Mouse (Mus musculus) hindbrain, embryonic 15.5 days (tissue): ENCODE measurements around the gene Dgkb. TPM values are rescaled to one million over a fixed set of nuclear protein-coding genes. Genes with fewer than 3 reads are reported as not detected.

Source experiments
- ATAC-seq: fragments of 200-750 bp; cut with Nextera tagmentation; 2 replicates; pipeline ENCODE4 v1.8.0; 2017; ENCODE audit warnings: low read depth, moderate number of reproducible peaks, moderate TSS enrichment; ENCODE audit not compliant: low FRiP score
- H3K27ac ChIP-seq: fragments of 300-500 bp; sonication (generic); replicated peaks from 2 replicates; pipeline ENCODE4 v1.5.1; 2015; ENCODE audit warnings: mild to moderate bottlenecking, inconsistent platforms
- H3K27me3 ChIP-seq: fragments of 300-500 bp; sonication (generic); 2 replicates; pipeline ENCODE4 v1.6.1; 2015; ENCODE audit warnings: control low read depth, inconsistent platforms
- H3K36me3 ChIP-seq: fragments of 300-500 bp; sonication (generic); 2 replicates; pipeline ENCODE4 v1.6.1; 2015; ENCODE audit warnings: control low read depth, inconsistent platforms
- H3K4me1 ChIP-seq: fragments of 300-500 bp; sonication (generic); replicated peaks from 2 replicates; pipeline ENCODE4 v1.6.1; 2015; ENCODE audit warnings: control low read depth, inconsistent platforms
- H3K4me2 ChIP-seq: fragments of 300-500 bp; sonication (generic); 2 replicates; pipeline ENCODE4 v1.6.1; 2015; ENCODE audit warnings: moderate library complexity, mild to moderate bottlenecking, inconsistent platforms
- H3K4me3 ChIP-seq: fragments of 300-500 bp; sonication (generic); 2 replicates; pipeline ENCODE4 v1.5.1; 2015; ENCODE audit warnings: mild to moderate bottlenecking, inconsistent platforms
- H3K9ac ChIP-seq: fragments of 300-500 bp; sonication (generic); 2 replicates; pipeline ENCODE4 v1.6.1; 2015; ENCODE audit warnings: inconsistent platforms
- H3K9me3 ChIP-seq: fragments of 300-500 bp; sonication (generic); 2 replicates; pipeline ENCODE4 v1.6.1; 2016; ENCODE audit warnings: control low read depth, inconsistent platforms
- WGBS: fragments of 180-500 bp; shearing (Covaris S2); methylation state at CpG from one replicate; pipeline ENCODE4 v1.1.7; 2015; 5-methylcytosine and 5-hydroxymethylcytosine counted together
- polyA plus RNA-seq: library from polyadenylated mRNA; unstranded; fragments of >200 nt; fragmentation: Nextera tagmentation; extraction: Ambion mirVana; gene quantifications from 2 replicates; pipeline ENCODE4 v1.2.1, GENCODE M21; 2015

Dgkb gene
- polyA plus RNA-seq, 1 experiment from 2014 or later: 6.7 TPM

GRCm38 (mm10) chr12:37888591-37888990 is 71.1 kb downstream of the Dgkb start:
- no peaks in the 10 kb centered on the region for H3K4me1 ChIP-seq
- H3K27ac ChIP-seq: no peak overlapping the region
- H3K4me2 ChIP-seq: no peak overlapping the region
- no peaks in the 10 kb centered on the region for H3K9me3 ChIP-seq
- H3K4me3 ChIP-seq: no peak overlapping the region
- ATAC-seq: no peak
- H3K36me3 ChIP-seq: no peaks in the 10 kb centered on the region
- no peaks in the 10 kb centered on the region for H3K27me3 ChIP-seq
- H3K9ac ChIP-seq: no peak overlapping the region

- Histone ChIP-seq H3K36me3 (no peaks in the 10 kb centered on the region), H3K4me2 (no peak overlapping the region), H3K9me3 (no peaks in the 10 kb centered on the region), H3K4me3 (no peak overlapping the region), H3K27me3 (no peaks in the 10 kb centered on the region), H3K4me1 (no peaks in the 10 kb centered on the region), H3K9ac (no peak overlapping the region), H3K27ac (no peak overlapping the region)
- 70% methylated on average over 4 of the region's 4 CpGs for WGBS
- no peak for ATAC-seq
Measured at GRCm38 (mm10) chr12:37889431-37889830, 71.9 kb downstream of the Dgkb start.

GRCm38 (mm10) chr12:37891336-37891735 is 73.8 kb downstream of the Dgkb start:
- 94% methylated on average over 3 of the region's 3 CpGs for WGBS

GRCm38 (mm10) chr12:37942163-37942562 is 124.6 kb downstream of the Dgkb start:
- Histone ChIP-seq H3K27me3 (no peaks in the 10 kb centered on the region), H3K27ac (no peak overlapping the region), H3K9me3 (no peaks in the 10 kb centered on the region), H3K36me3 (no peaks in the 10 kb centered on the region), H3K4me3 (no peak overlapping the region), H3K4me1 (no peaks in the 10 kb centered on the region), H3K9ac (no peak overlapping the region), H3K4me2 (no peak overlapping the region)
- 94% methylated on average over 2 of the region's 2 CpGs for WGBS
- ATAC-seq: no peak

More at GRCm38 (mm10) chr12:37891336-37891735, 73.8 kb downstream of the Dgkb start:
- no peaks in the 10 kb centered on the region for H3K4me1 ChIP-seq
- H3K27ac ChIP-seq: no peak overlapping the region
- no peak for ATAC-seq
- H3K27me3 ChIP-seq: no peaks in the 10 kb centered on the region
- no peaks in the 10 kb centered on the region for H3K9me3 ChIP-seq
- no peaks in the 10 kb centered on the region for H3K36me3 ChIP-seq
- no peak overlapping the region for H3K4me2 ChIP-seq
- no peak overlapping the region for H3K4me3 ChIP-seq
- H3K9ac ChIP-seq: no peak overlapping the region

GRCm38 (mm10) chr12:37956193-37956592 is 138.7 kb downstream of the Dgkb start:
- 80% methylated on average over 4 of the region's 4 CpGs for WGBS
- no peaks in the 10 kb centered on the region for H3K27me3 ChIP-seq

DNA sequence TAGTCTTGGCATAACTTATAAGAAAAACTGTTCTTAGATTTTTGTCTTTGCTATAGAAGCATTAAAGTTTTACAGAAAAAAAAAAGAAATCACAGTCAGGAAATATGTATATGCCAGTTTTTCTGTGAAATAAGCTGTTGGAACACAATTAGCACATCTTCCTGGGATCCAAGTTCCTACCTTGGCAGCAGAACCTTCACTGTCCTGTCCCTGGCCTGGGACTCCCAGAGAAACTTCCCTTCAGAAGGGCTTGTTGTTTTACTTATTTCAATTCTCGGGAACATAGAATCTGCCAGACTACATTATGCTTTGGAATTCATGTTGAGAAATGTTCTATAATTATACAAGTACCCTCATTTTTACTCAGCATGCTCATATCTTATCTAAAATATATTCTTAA is 154.0 kb downstream of the Dgkb start:
- Histone ChIP-seq H3K4me1 (no peaks in the 10 kb centered on the region), H3K9ac (no peak overlapping the region), H3K4me2 (no peak overlapping the region), H3K27ac (no peak overlapping the region), H3K36me3 (no peaks in the 10 kb centered on the region), H3K27me3 (no peaks in the 10 kb centered on the region), H3K9me3 (no peaks in the 10 kb centered on the region), H3K4me3 (no peak overlapping the region)
- WGBS: 78% methylated on average over 1 of the region's 1 CpGs
- ATAC-seq: no peak

More at GRCm38 (mm10) chr12:37956193-37956592, 138.7 kb downstream of the Dgkb start:
- H3K27ac ChIP-seq: no peak overlapping the region
- no peaks in the 10 kb centered on the region for H3K4me1 ChIP-seq
- H3K4me2 ChIP-seq: no peak overlapping the region
- H3K36me3 ChIP-seq: no peaks in the 10 kb centered on the region
- H3K9ac ChIP-seq: no peak overlapping the region
- no peak overlapping the region for H3K4me3 ChIP-seq
- no peak for ATAC-seq
- H3K9me3 ChIP-seq: 0 out of 2 replicates have a peak, but pooled peaks cover 4% of the 10 kb centered on the region

DNA sequence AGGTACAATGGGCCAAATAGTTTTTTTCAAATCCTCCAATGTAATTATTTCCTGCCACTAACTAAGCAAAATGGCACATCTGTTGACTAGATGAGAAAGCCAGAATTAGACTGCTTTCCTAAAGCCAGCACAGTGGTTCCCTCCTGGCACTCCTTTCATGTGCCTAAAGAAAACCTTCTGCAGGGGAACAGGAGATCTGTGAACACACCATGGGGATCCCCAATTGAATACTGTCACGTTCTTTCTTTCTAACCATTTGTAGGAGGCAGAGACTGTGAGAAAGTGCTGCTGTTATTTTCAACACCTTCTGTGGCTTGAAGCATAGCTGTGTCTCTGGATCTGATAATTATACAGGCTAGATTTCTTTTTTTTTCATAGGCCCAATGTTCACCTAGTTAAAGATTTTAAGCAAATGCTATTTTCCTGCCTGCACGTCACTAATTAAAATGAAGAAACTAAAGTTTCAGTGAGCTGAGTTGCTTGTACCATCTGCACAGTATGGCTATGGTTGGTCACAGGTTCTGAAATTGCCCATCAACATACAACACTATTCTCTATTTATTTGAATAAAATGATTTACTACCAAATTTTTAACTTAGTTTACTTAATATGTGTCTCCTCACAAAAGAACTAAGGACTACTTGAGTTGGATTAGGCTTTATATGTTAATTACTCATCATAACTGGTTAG is 161.1 kb downstream of the Dgkb start:
- Histone ChIP-seq H3K4me3 (no peak overlapping the region), H3K4me1 (no peaks in the 10 kb centered on the region), H3K27ac (no peak overlapping the region), H3K9ac (no peak overlapping the region), H3K27me3 (no peaks in the 10 kb centered on the region), H3K4me2 (no peak overlapping the region), H3K36me3 (no peaks in the 10 kb centered on the region), H3K9me3 (no peaks in the 10 kb centered on the region)
- no peak; the same call in 1 of the 2 replicates for ATAC-seq
- WGBS: 45% methylated on average over 2 of the region's 2 CpGs

GRCm38 (mm10) chr12:37985352-37985751 is 167.8 kb downstream of the Dgkb start:
- 66% methylated on average over 1 of the region's 1 CpGs for WGBS
- H3K27me3 ChIP-seq: no peaks in the 10 kb centered on the region
- no peak overlapping the region for H3K4me2 ChIP-seq
- H3K27ac ChIP-seq: no peak overlapping the region
- H3K4me1 ChIP-seq: no peaks in the 10 kb centered on the region
- ATAC-seq: no peak
- H3K4me3 ChIP-seq: no peak overlapping the region
- no peaks in the 10 kb centered on the region for H3K9me3 ChIP-seq
- H3K36me3 ChIP-seq: no peaks in the 10 kb centered on the region
- H3K9ac ChIP-seq: no peak overlapping the region

GRCm38 (mm10) chr12:37988066-37988591 is 170.6 kb downstream of the Dgkb start:
- H3K27ac ChIP-seq: no peak overlapping the region
- no peaks in the 10 kb centered on the region for H3K36me3 ChIP-seq
- H3K4me3 ChIP-seq: no peak overlapping the region
- 35% methylated on average over 1 of the region's 1 CpGs for WGBS
- no peak for ATAC-seq
- H3K4me1 ChIP-seq: no peaks in the 10 kb centered on the region
- H3K9ac ChIP-seq: no peak overlapping the region
- no peaks in the 10 kb centered on the region for H3K9me3 ChIP-seq
- no peaks in the 10 kb centered on the region for H3K27me3 ChIP-seq
- H3K4me2 ChIP-seq: no peak overlapping the region

GRCm38 (mm10) chr12:37993221-37993620 is 175.7 kb downstream of the Dgkb start:
- Histone ChIP-seq H3K4me3 (no peak overlapping the region), H3K27ac (no peak overlapping the region), H3K27me3 (no peaks in the 10 kb centered on the region), H3K4me2 (no peak overlapping the region), H3K4me1 (no peaks in the 10 kb centered on the region), H3K9ac (no peak overlapping the region), H3K36me3 (no peaks in the 10 kb centered on the region), H3K9me3 (no peaks in the 10 kb centered on the region)
- WGBS: 89% methylated on average over 1 of the region's 1 CpGs
- ATAC-seq: no peak

DNA sequence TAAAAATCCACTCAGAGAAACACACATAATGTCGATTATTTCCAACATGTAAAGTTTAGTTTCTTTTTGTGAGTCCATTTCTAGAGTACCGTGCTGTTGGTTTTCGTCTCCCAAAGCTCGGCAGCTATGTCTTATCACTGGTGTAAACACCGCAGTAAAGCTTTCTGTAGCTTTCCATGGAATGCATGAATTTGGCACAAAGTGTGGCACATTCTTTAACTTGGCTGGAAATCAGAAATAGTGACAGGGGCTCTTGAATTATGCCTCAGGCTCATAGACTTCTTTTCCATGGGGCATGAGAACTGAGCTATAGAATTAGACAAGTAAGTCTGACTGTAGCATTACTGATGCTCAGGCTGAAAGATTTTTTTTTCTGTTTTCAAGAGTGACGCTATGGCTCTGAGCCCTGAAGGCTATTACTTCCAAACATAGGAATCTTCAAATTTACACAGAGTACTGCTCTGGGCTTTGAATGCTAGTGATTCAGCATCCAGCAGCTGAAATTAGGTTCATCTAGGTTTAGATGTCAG is 179.0 kb downstream of the Dgkb start:
- no peaks in the 10 kb centered on the region for H3K27me3 ChIP-seq
- H3K9me3 ChIP-seq: no peaks in the 10 kb centered on the region
- 86% methylated on average over 6 of the region's 6 CpGs for WGBS
- no peak for ATAC-seq
- H3K4me1 ChIP-seq: no peaks in the 10 kb centered on the region
- no peaks in the 10 kb centered on the region for H3K36me3 ChIP-seq
- H3K4me2 ChIP-seq: no peak overlapping the region
- H3K4me3 ChIP-seq: no peak overlapping the region
- H3K27ac ChIP-seq: no peak overlapping the region
- H3K9ac ChIP-seq: no peak overlapping the region

DNA sequence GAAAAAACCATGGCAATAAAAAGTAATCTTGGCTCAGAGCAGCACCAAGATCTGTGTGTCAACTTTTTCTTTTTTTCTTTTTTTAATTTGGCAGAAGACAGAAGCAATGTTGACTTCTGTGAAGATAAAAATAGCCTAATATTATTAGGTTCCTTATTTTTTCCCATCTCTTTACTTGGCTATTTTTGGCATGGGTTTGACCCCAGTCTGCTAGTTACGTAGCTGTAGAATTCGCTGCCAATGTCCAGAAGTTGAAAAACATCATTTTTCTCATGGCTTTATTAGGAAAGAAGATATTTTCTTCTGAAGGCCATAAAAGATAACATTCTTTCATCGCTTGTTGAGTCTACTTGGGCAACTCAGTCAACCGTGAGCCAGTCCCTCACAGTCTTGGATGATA is 200.1 kb downstream of the Dgkb start:
- H3K27ac ChIP-seq: no peak overlapping the region
- no peak overlapping the region for H3K9ac ChIP-seq
- H3K27me3 ChIP-seq: no peaks in the 10 kb centered on the region
- no peaks in the 10 kb centered on the region for H3K4me1 ChIP-seq
- H3K9me3 ChIP-seq: no peaks in the 10 kb centered on the region
- H3K36me3 ChIP-seq: no peaks in the 10 kb centered on the region
- WGBS: 92% methylated on average over 4 of the region's 4 CpGs
- no peak for ATAC-seq
- H3K4me3 ChIP-seq: no peak overlapping the region
- H3K4me2 ChIP-seq: no peak overlapping the region
